Mouse (Mus musculus): ENCODE results near the gene Smco3. TPM values are rescaled to one million over a fixed set of nuclear protein-coding genes. Genes with fewer than 3 reads are reported as not detected.

Smco3 gene
- polyA plus RNA-seq, 1 experiment from 2014 or later = not detected

DNA sequence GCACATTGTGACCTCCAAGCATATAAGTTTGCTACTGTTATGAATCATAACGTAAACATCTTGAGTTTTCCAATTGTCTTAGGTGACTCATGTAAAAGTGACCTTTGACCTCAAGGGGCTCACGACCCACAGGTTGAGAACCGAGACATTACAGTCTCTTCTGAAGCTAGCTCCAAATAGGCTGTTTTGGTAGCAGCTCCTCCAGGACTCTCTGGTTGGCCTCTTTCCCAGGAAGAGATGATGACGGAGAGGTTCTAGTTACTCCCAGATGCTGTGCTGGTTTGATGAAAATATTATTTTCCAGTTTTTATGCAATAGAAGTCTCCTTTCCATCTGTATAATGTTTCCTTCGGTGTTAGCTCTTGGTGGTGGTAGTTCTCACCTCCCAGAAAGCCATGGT, 33.7 kb upstream of the Smco3 start:
- Histone ChIP-seq H3K9me3 (ENCODE audit: low read length) (no peaks in the 10 kb centered on the region), H3K27ac (ENCODE audit: low read depth) (no peak overlapping the region), H3K4me2 (ENCODE audit: low read depth, low read length) (no peak overlapping the region), H3K36me3 (replicated peaks; ENCODE audit: insufficient read depth, low read length) (no peaks in the 10 kb centered on the region), H3K9ac (replicated peaks) (no peak overlapping the region), H3K4me3 (ENCODE audit: low read depth, low read length) (no peak overlapping the region), H3K4me1 (ENCODE audit: insufficient read depth) (no peaks in the 10 kb centered on the region), H3K27me3 (ENCODE audit: insufficient read depth, low read length) (no peaks in the 10 kb centered on the region)
- no peak for DNase-seq
- ATAC-seq = no peak
- TF ChIP-seq CTCF (IDR thresholded peaks at IDR 0.05; ENCODE audit: low read depth) = no peak
- TF ChIP-seq EP300 (IDR thresholded peaks at IDR 0.05; ENCODE audit: low read depth) = no peak
- WGBS (ENCODE audit: insufficient replicate concordance) = 78% methylated on average over 5 of the region's 5 CpGs

DNA sequence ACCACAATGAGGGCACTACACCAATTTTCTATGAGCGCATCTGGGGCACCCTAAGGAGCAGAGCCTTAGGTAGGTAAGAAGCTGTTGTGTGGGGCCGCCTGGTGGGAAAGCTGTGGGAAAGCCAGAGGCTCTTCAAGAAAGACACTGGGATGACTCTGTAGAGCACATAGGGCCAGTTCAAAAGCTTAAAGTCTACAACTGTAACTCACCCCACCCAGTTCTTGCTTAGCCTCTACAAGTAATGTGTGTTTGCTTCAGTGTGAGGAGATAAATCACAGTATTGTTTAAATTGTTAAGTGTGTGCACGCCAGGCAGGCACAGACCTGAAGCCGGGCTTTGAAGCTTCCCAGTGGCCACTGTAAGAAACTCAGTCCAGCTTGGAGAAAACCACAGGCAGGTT, 30.9 kb upstream of the Smco3 start:
- no peaks in the 10 kb centered on the region for H3K9me3 ChIP-seq (ENCODE audit: low read length)
- ATAC-seq = no peak
- no peak overlapping the region for H3K4me3 ChIP-seq (ENCODE audit: low read depth, low read length)
- H3K9ac ChIP-seq (replicated peaks) = no peak overlapping the region
- H3K27ac ChIP-seq (ENCODE audit: low read depth) = no peak overlapping the region
- DNase-seq = no peak
- no peaks in the 10 kb centered on the region for H3K4me1 ChIP-seq (ENCODE audit: insufficient read depth)
- H3K4me2 ChIP-seq (ENCODE audit: low read depth, low read length) = no peak overlapping the region
- H3K27me3 ChIP-seq (ENCODE audit: insufficient read depth, low read length) = no peaks in the 10 kb centered on the region
- 77% methylated on average over 4 of the region's 4 CpGs for WGBS (ENCODE audit: insufficient replicate concordance)
- no peak for TF ChIP-seq CTCF (IDR thresholded peaks at IDR 0.05; ENCODE audit: low read depth)
- no peak for TF ChIP-seq EP300 (IDR thresholded peaks at IDR 0.05; ENCODE audit: low read depth)
- no peaks in the 10 kb centered on the region for H3K36me3 ChIP-seq (replicated peaks; ENCODE audit: insufficient read depth, low read length)

DNA sequence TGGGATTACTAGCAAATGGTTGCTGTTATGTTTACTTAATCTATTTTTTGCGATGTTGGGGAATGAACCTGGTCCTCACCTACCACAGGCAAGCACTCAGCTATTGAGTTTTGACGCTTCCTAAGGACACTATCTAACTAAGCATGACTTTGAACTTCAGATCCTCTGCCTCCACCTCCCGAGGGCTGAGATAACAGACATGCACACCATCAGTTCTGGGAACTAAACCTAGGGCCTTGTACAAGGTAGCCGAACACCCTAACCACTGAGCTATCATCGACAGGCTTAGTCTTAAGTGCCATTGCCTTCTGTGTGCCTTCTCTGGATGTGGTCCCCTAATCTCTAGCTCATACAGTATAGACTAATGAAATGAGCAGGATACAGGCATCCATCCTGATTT, 30.1 kb upstream of the Smco3 start:
- no peak overlapping the region for H3K4me2 ChIP-seq (ENCODE audit: low read depth, low read length)
- no peak overlapping the region for H3K4me3 ChIP-seq (ENCODE audit: low read depth, low read length)
- H3K27ac ChIP-seq (ENCODE audit: low read depth) = no peak overlapping the region
- H3K27me3 ChIP-seq (ENCODE audit: insufficient read depth, low read length) = no peaks in the 10 kb centered on the region
- H3K36me3 ChIP-seq (replicated peaks; ENCODE audit: insufficient read depth, low read length) = no peaks in the 10 kb centered on the region
- WGBS (ENCODE audit: insufficient replicate concordance) = 74% methylated on average over 5 of the region's 5 CpGs
- DNase-seq = peak; percentile 7
- no peak overlapping the region for H3K9ac ChIP-seq (replicated peaks)
- no peak for ATAC-seq
- TF ChIP-seq CTCF (IDR thresholded peaks at IDR 0.05; ENCODE audit: low read depth) (no peak), EP300 (IDR thresholded peaks at IDR 0.05; ENCODE audit: low read depth) (no peak)
- H3K9me3 ChIP-seq (ENCODE audit: low read length) = no peaks in the 10 kb centered on the region
- no peaks in the 10 kb centered on the region for H3K4me1 ChIP-seq (ENCODE audit: insufficient read depth)

DNA sequence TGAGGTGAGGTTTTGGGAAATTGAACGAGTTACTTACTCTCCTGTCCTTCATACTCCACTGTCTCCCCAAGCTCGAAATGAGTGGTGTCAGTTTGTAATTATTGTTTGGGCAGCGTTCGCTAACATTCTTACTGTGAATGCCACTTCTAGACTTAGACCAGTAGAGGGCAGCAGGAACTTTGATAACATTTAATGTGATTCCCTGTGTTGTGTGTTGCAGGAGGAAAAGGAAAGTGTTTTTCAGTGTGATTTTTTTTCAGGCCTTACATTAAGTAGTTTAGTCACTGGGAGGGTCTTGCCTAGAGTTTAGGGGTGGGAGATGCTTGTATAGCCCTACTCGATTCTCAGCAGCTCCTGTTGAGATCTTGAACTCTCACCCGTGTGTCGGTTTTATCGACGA, 25.8 kb upstream of the Smco3 start:
- no peak for DNase-seq
- 0 out of 2 replicates have a peak overlapping the region, but pooled peaks have one; percentile 9 for H3K9ac ChIP-seq (replicated peaks)
- peak; percentile 93 for TF ChIP-seq CTCF (IDR thresholded peaks at IDR 0.05; ENCODE audit: low read depth)
- 0 out of 2 replicates have a peak, but pooled peaks have one; percentile 9 for TF ChIP-seq EP300 (IDR thresholded peaks at IDR 0.05; ENCODE audit: low read depth)
- no peaks in the 10 kb centered on the region for H3K36me3 ChIP-seq (replicated peaks; ENCODE audit: insufficient read depth, low read length)
- no peaks in the 10 kb centered on the region for H3K9me3 ChIP-seq (ENCODE audit: low read length)
- no peaks in the 10 kb centered on the region for H3K27me3 ChIP-seq (ENCODE audit: insufficient read depth, low read length)
- H3K4me1 ChIP-seq (ENCODE audit: insufficient read depth) = peaks cover 16% of the 10 kb centered on the region
- ATAC-seq = no peak
- no peak overlapping the region for H3K27ac ChIP-seq (ENCODE audit: low read depth)
- no peak overlapping the region for H3K4me2 ChIP-seq (ENCODE audit: low read depth, low read length)
- 47% methylated on average over 9 of the region's 9 CpGs for WGBS (ENCODE audit: insufficient replicate concordance)
- H3K4me3 ChIP-seq (ENCODE audit: low read depth, low read length) = no peak overlapping the region

DNA sequence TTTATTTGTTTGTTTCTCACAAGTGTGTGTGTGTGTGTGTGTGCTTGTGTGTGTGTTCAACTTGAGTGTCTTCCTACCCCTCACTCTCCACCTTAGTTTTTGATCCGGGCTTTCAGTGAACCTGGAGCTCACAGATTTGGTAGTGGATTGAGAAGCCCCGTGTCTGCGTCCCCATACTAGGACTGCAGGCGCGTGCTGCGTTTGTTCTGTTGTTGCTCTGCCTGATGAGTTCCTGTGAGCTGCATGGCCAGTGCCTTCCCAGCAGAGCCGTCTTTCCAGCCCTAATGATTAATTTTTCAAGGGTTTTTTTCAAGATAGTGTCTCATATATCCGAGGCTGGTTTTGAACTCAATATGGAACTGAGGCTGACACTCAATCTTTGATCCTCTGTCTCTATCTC, 23.2 kb upstream of the Smco3 start:
- no peak for TF ChIP-seq EP300 (IDR thresholded peaks at IDR 0.05; ENCODE audit: low read depth)
- TF ChIP-seq CTCF (IDR thresholded peaks at IDR 0.05; ENCODE audit: low read depth) = no peak
- no peak for ATAC-seq
- WGBS (ENCODE audit: insufficient replicate concordance) = 45% methylated on average over 8 of the region's 8 CpGs
- peak; percentile 26 for DNase-seq
- Histone ChIP-seq H3K4me2 (ENCODE audit: low read depth, low read length) (peak overlapping the region; percentile 67), H3K27ac (ENCODE audit: low read depth) (peak overlapping the region; percentile 97), H3K4me1 (ENCODE audit: insufficient read depth) (peaks cover 20% of the 10 kb centered on the region), H3K27me3 (ENCODE audit: insufficient read depth, low read length) (no peaks in the 10 kb centered on the region), H3K9ac (replicated peaks) (0 out of 2 replicates have a peak overlapping the region, but pooled peaks have one; percentile 23), H3K36me3 (replicated peaks; ENCODE audit: insufficient read depth, low read length) (no peaks in the 10 kb centered on the region), H3K9me3 (ENCODE audit: low read length) (no peaks in the 10 kb centered on the region), H3K4me3 (ENCODE audit: low read depth, low read length) (no peak overlapping the region)

DNA sequence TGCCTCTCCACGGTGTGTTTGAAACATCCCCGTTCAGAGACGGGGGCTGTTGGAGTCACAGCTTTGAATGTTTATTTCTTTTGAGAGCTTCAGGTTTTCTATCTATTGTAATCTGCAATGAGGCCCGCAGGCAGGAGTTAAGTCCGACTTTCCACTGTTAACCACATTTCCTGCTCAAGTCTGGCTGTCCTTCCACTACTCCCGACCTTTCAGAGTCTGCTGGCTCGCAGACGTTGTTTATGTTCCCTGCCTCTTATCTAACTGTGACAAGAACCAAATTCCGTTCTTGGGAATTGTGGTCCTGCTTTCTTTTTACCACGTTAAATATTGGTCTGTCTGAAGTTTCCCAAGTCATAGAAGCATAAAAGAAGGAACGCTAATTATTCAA, 22.6 kb upstream of the Smco3 start:
- 9% methylated on average over 11 of the region's 11 CpGs for WGBS (ENCODE audit: insufficient replicate concordance)
- ATAC-seq (peak; percentile 66), DNase-seq (no peak)
- Histone ChIP-seq H3K27ac (ENCODE audit: low read depth) (peak overlapping the region; percentile 97), H3K27me3 (ENCODE audit: insufficient read depth, low read length) (no peaks in the 10 kb centered on the region), H3K36me3 (replicated peaks; ENCODE audit: insufficient read depth, low read length) (no peaks in the 10 kb centered on the region), H3K4me3 (ENCODE audit: low read depth, low read length) (peak overlapping the region; percentile 63), H3K9me3 (ENCODE audit: low read length) (no peaks in the 10 kb centered on the region), H3K9ac (replicated peaks) (peak overlapping the region; percentile 78), H3K4me1 (ENCODE audit: insufficient read depth) (peaks cover 20% of the 10 kb centered on the region), H3K4me2 (ENCODE audit: low read depth, low read length) (peak overlapping the region; percentile 67)
- TF ChIP-seq EP300 (IDR thresholded peaks at IDR 0.05; ENCODE audit: low read depth) = no peak; the same call in 1 of the 2 replicates
- no peak for TF ChIP-seq CTCF (IDR thresholded peaks at IDR 0.05; ENCODE audit: low read depth)

All from liver, postnatal 0 days (tissue).